Mouse (Mus musculus) liver, embryonic 13.5 days (tissue): Measurements from ENCODE around the gene Foxj3. TPM values are rescaled to one million over a fixed set of nuclear protein-coding genes. Genes with fewer than 3 reads are reported as not detected.

Experiments used
- ATAC-seq: fragments of 200-750 bp; cut with Nextera tagmentation; 2 replicates; pipeline ENCODE4 v1.8.0; 2017; ENCODE audit warnings: low read depth, mild to moderate bottlenecking, moderate number of reproducible peaks, moderate library complexity
- DNase-seq: peaks from one replicate; pipeline ENCODE4 v3.0.0; 2022
- H3K27ac ChIP-seq: fragments of 300-500 bp; sonication (generic); 2 replicates; pipeline ENCODE4 v1.5.1; 2015; ENCODE audit warnings: moderate library complexity, mild to moderate bottlenecking, inconsistent platforms
- H3K27me3 ChIP-seq: fragments of 300-500 bp; sonication (generic); 2 replicates; pipeline ENCODE4 v1.6.1; 2015; ENCODE audit warnings: mild to moderate bottlenecking, inconsistent platforms
- H3K36me3 ChIP-seq: fragments of 300-500 bp; sonication (generic); 2 replicates; pipeline ENCODE4 v1.6.1; 2015; ENCODE audit warnings: mild to moderate bottlenecking, inconsistent platforms
- H3K4me1 ChIP-seq: fragments of 300-500 bp; sonication (generic); replicated peaks from 2 replicates; pipeline ENCODE4 v1.6.1; 2015; ENCODE audit warnings: inconsistent platforms
- H3K4me2 ChIP-seq: fragments of 300-500 bp; sonication (generic); 2 replicates; pipeline ENCODE4 v1.6.1; 2015; ENCODE audit warnings: inconsistent platforms, mild to moderate bottlenecking, moderate library complexity
- H3K4me3 ChIP-seq: fragments of 300-500 bp; sonication (generic); replicated peaks from 2 replicates; pipeline ENCODE4 v1.5.1; 2015; ENCODE audit warnings: mild to moderate bottlenecking, inconsistent platforms
- H3K9ac ChIP-seq: fragments of 300-500 bp; sonication (generic); 2 replicates; pipeline ENCODE4 v1.6.1; 2015; ENCODE audit warnings: mild to moderate bottlenecking, inconsistent platforms
- H3K9me3 ChIP-seq: fragments of 300-500 bp; sonication (generic); replicated peaks from 2 replicates; pipeline ENCODE4 v1.6.1; 2016; ENCODE audit warnings: inconsistent platforms
- WGBS: fragments of 180-500 bp; shearing (Covaris S2); methylation state at CpG from one replicate; pipeline ENCODE4 v1.1.7; 2015; ENCODE audit not compliant: insufficient replicate concordance; 5-methylcytosine and 5-hydroxymethylcytosine counted together
- polyA plus RNA-seq: library from polyadenylated mRNA; unstranded; fragments of >200 nt; fragmentation: Nextera tagmentation; extraction: Ambion mirVana; gene quantifications from 2 replicates; pipeline ENCODE4 v1.2.1, GENCODE M21; 2015

The Foxj3 gene
- polyA plus RNA-seq, 1 experiment from 2014 or later, result 5.4 TPM

DNA sequence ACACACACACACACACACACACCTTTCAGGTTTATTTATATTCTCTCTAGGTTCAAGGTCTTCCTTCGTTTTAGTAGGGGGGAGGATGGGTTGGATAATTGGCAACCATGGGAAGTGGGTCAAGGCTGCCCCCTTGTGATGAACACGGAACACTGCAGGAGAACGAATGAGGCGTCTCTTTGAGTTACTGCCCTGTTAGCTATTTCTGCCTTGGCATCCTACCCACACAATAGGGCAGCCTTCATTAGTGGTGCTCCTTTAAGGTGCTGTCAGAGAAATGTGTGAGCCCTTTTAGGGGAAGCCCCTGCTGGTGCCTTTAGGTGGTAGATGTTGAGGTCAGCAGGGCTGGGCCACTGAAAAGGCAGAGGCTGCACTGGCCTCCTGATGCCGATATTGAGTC lies 130.7 kb downstream of the Foxj3 start:
- DNase-seq (no peak), ATAC-seq (no peak)
- H3K4me2 ChIP-seq, result no peak overlapping the region
- no peak overlapping the region for H3K9ac ChIP-seq
- H3K4me3 ChIP-seq, result no peak overlapping the region
- H3K27me3 ChIP-seq, result no peaks in the 10 kb centered on the region
- no peaks in the 10 kb centered on the region for H3K36me3 ChIP-seq
- no peak overlapping the region for H3K27ac ChIP-seq
- WGBS, result 20% methylated on average over 5 of the region's 5 CpGs
- H3K9me3 ChIP-seq, result no peaks in the 10 kb centered on the region
- H3K4me1 ChIP-seq, result no peaks in the 10 kb centered on the region

GRCm38 (mm10) chr4:119668185-119668584 lies 131.4 kb downstream of the Foxj3 start:
- DNase-seq, result no peak
- WGBS, result 69% methylated on average over 3 of the region's 3 CpGs
- Histone ChIP-seq H3K9ac (no peak overlapping the region), H3K9me3 (no peaks in the 10 kb centered on the region), H3K27ac (no peak overlapping the region), H3K4me3 (no peak overlapping the region), H3K4me1 (no peaks in the 10 kb centered on the region), H3K27me3 (no peaks in the 10 kb centered on the region), H3K4me2 (no peak overlapping the region), H3K36me3 (no peaks in the 10 kb centered on the region)
- ATAC-seq, result no peak

DNA sequence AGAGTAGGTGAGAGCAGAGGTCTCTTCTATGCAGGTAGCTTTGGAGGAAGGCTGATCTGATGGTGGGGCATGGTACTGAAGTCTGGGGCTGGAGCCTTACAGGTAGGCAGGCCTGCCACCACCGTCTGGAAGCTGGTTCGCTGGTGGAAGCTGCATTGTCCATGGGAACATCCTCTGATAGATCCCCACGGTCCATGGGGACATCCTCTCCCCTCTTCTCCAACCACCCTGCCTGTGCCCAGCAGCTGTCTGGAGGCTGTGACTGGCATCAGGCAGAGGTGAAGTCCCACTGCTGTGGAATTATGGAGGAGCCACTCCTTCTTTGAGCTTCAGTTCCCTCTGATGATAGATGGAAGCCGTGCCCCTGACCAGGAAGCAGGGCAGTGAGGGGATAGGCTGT lies 131.8 kb downstream of the Foxj3 start:
- H3K27ac ChIP-seq, result no peak overlapping the region
- no peak overlapping the region for H3K4me3 ChIP-seq
- H3K4me1 ChIP-seq, result no peaks in the 10 kb centered on the region
- DNase-seq (no peak), ATAC-seq (no peak)
- H3K4me2 ChIP-seq, result no peak overlapping the region
- H3K9ac ChIP-seq, result no peak overlapping the region
- no peaks in the 10 kb centered on the region for H3K27me3 ChIP-seq
- WGBS, result 60% methylated on average over 4 of the region's 4 CpGs
- H3K9me3 ChIP-seq, result no peaks in the 10 kb centered on the region
- no peaks in the 10 kb centered on the region for H3K36me3 ChIP-seq

- Histone ChIP-seq H3K4me1 (no peaks in the 10 kb centered on the region), H3K4me3 (no peak overlapping the region), H3K36me3 (no peaks in the 10 kb centered on the region), H3K4me2 (no peak overlapping the region), H3K9me3 (no peaks in the 10 kb centered on the region), H3K9ac (no peak overlapping the region), H3K27me3 (no peaks in the 10 kb centered on the region), H3K27ac (no peak overlapping the region)
- WGBS, result 59% methylated on average over 10 of the region's 10 CpGs
- ATAC-seq, result no peak
- no peak for DNase-seq
Measured at GRCm38 (mm10) chr4:119669356-119670209, 132.8 kb downstream of the Foxj3 start.

- WGBS, result 48% methylated on average over 7 of the region's 7 CpGs
- Histone ChIP-seq H3K4me2 (no peak overlapping the region), H3K4me1 (no peaks in the 10 kb centered on the region), H3K27me3 (no peaks in the 10 kb centered on the region), H3K9ac (no peak overlapping the region), H3K9me3 (no peaks in the 10 kb centered on the region), H3K4me3 (no peak overlapping the region), H3K36me3 (no peaks in the 10 kb centered on the region), H3K27ac (no peak overlapping the region)
- ATAC-seq (no peak), DNase-seq (no peak)
Measured at GRCm38 (mm10) chr4:119670210-119670555, 133.4 kb downstream of the Foxj3 start.

DNA sequence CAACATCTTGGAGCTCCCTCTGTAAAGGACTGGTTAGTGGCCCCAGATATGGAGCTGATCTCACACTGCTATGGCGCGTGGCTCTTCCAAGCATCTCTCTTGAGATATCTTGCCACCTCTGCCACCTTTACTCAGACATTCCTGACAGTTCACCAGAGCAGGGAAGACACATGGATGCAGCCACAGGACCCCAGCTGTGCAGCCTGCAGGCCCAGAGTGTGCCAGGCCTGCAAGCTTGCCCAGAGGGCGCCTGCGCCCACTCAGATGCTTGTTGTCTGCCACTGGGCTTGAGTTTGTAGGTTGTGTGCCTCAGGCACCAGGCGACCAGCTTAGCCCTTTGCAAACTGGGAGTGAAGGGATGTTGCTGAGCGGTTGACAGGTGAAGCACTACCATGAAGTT lies 133.9 kb downstream of the Foxj3 start:
- Histone ChIP-seq H3K4me2 (no peak overlapping the region), H3K36me3 (no peaks in the 10 kb centered on the region), H3K9me3 (no peaks in the 10 kb centered on the region), H3K4me1 (no peaks in the 10 kb centered on the region), H3K27ac (no peak overlapping the region), H3K27me3 (no peaks in the 10 kb centered on the region), H3K9ac (no peak overlapping the region), H3K4me3 (no peak overlapping the region)
- DNase-seq (no peak), ATAC-seq (no peak)
- WGBS, result 73% methylated on average over 6 of the region's 6 CpGs

GRCm38 (mm10) chr4:119671164-119671563 lies 134.4 kb downstream of the Foxj3 start:
- DNase-seq (no peak), ATAC-seq (no peak)
- no peaks in the 10 kb centered on the region for H3K27me3 ChIP-seq
- H3K4me2 ChIP-seq, result no peak overlapping the region
- H3K36me3 ChIP-seq, result no peaks in the 10 kb centered on the region
- H3K4me3 ChIP-seq, result no peak overlapping the region
- H3K4me1 ChIP-seq, result no peaks in the 10 kb centered on the region
- H3K9ac ChIP-seq, result no peak overlapping the region
- no peak overlapping the region for H3K27ac ChIP-seq
- WGBS, result 77% methylated on average over 9 of the region's 9 CpGs
- H3K9me3 ChIP-seq, result no peaks in the 10 kb centered on the region

DNA sequence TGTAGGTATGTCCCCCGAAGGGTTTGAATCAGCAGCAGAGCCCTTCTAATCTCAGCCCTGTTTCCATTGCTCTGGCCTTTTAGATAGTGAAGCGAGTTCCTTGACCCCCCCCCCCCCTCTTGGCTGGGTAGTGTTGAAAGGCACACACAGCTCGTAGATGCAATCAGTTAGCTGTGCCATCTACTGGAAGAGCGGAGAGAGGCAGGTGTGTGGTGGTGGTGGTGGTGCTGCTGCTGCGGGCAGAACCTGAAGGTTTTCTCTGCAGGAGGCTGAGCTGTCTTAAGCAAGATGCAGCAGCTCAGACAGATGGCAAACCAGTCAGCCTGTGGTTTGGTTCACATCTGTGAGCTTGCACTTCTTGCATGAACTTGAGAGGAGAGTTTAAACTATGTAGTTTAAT lies 135.9 kb downstream of the Foxj3 start:
- Histone ChIP-seq H3K4me3 (no peak overlapping the region), H3K4me1 (no peaks in the 10 kb centered on the region), H3K27ac (no peak overlapping the region), H3K9me3 (no peaks in the 10 kb centered on the region), H3K36me3 (no peaks in the 10 kb centered on the region), H3K9ac (no peak overlapping the region), H3K27me3 (no peaks in the 10 kb centered on the region), H3K4me2 (no peak overlapping the region)
- WGBS, result 25% methylated on average over 5 of the region's 5 CpGs
- no peak for ATAC-seq
- DNase-seq, result no peak

Other genes with a start within 250 kb of the Foxj3 start
- 342 and 392 TPM in 2 replicates for gene Ybx1, start 242.4 kb upstream of the Foxj3 start, polyA plus RNA-seq
- 87.9 and 92.5 TPM in 2 replicates for gene Ppih, start 216.5 kb upstream of the Foxj3 start, polyA plus RNA-seq
- 1.1 and 2.0 TPM in 2 replicates for gene Ccdc30, start 121.5 kb upstream of the Foxj3 start, polyA plus RNA-seq
- gene Ppcs, start 114.6 kb upstream of the Foxj3 start, polyA plus RNA-seq, result 14.9 and 16.0 TPM in 2 replicates
- gene Zmynd12, start 114.2 kb upstream of the Foxj3 start, polyA plus RNA-seq, result 0.17 TPM in 1 of 2 replicates, not detected in the other
- gene Rimkla, start 44.4 kb upstream of the Foxj3 start, polyA plus RNA-seq, result 0.05 TPM in 2 replicates
- gene Frg2f1, start 2.5 kb downstream of the Foxj3 start, polyA plus RNA-seq, result 0.58 and 0.63 TPM in 2 replicates
- gene Guca2a, start 100.7 kb downstream of the Foxj3 start, polyA plus RNA-seq, result 0.20 TPM in 1 of 2 replicates, not detected in the other
- not detected in 2 replicates for gene Guca2b, start 122.0 kb downstream of the Foxj3 start, polyA plus RNA-seq
- 2.1 and 2.6 TPM in 2 replicates for gene Hivep3, start 196.8 kb downstream of the Foxj3 start, polyA plus RNA-seq